Mouse (Mus musculus) bone marrow macrophage, adult 2 months (primary cell): ENCODE results near the gene Crp. TPM values are rescaled to one million over a fixed set of nuclear protein-coding genes. Genes with fewer than 3 reads are reported as not detected.

Source experiments
- H3K27ac ChIP-seq: 2 replicates; pipeline ENCODE4 v1.5.1; 2012; ENCODE audit warnings: low read depth, low read length; ENCODE audit not compliant: insufficient read depth
- H3K4me1 ChIP-seq: 2 replicates; pipeline ENCODE4 v1.6.1; 2012; ENCODE audit warnings: low read length; ENCODE audit not compliant: control insufficient read depth, insufficient read depth
- H3K4me3 ChIP-seq: 2 replicates; pipeline ENCODE4 v1.5.1; 2012; ENCODE audit warnings: mild to moderate bottlenecking, low read length, moderate library complexity; ENCODE audit not compliant: insufficient read depth
- CTCF ChIP-seq: IDR thresholded peaks from 2 replicates; pipeline ENCODE4 v1.5.1; 2012; ENCODE audit warnings: low read depth, mild to moderate bottlenecking, low read length, moderate library complexity
- POLR2A ChIP-seq: IDR thresholded peaks from 2 replicates; pipeline ENCODE4 v1.6.1; 2012; ENCODE audit warnings: mild to moderate bottlenecking, low read depth, low read length, borderline replicate concordance
- polyA plus RNA-seq: library from polyadenylated mRNA; stranded (reverse); fragments of >200 nt; gene quantifications from 2 replicates; pipeline ENCODE4 v1.2.4, GENCODE M21; 2012; ENCODE audit not compliant: missing spikeins, insufficient read depth, insufficient read length

The Crp gene
- polyA plus RNA-seq, 1 experiment, result not detected

- Histone ChIP-seq H3K4me3 (no peak overlapping the region), H3K27ac (no peak overlapping the region), H3K4me1 (no peaks in the 10 kb centered on the region)
- TF ChIP-seq CTCF (no peak), POLR2A (no peak)
Measured at GRCm38 (mm10) chr1:172847044-172847761, 149.3 kb downstream of the Crp start.

GRCm38 (mm10) chr1:172848171-172848570, 150.3 kb downstream of the Crp start:
- Histone ChIP-seq H3K4me3 (no peak overlapping the region), H3K4me1 (no peaks in the 10 kb centered on the region), H3K27ac (no peak overlapping the region)
- no peak for TF ChIP-seq POLR2A
- no peak for TF ChIP-seq CTCF

DNA sequence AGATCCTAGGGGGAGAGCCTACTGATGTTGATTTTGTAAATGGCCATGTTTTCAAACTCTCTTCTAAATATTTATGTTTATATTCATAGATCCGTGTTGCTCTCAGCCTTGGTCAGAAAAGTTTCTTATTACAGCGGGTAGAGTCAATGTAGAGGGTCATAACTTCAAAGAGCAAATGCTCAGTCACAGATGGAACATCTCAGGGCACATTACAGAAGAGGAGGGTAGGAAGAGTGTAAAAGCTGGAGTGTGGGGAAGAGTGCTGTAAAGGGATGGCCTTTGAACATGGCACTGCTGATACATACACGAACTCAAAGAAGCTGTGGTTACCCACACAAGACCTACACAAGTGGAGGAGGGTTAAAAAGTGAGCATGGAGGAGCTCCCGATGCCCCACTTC, 177.4 kb downstream of the Crp start:
- no peaks in the 10 kb centered on the region for H3K4me1 ChIP-seq
- TF ChIP-seq CTCF, result no peak
- TF ChIP-seq POLR2A, result no peak
- H3K4me3 ChIP-seq, result no peak overlapping the region
- H3K27ac ChIP-seq, result no peak overlapping the region

DNA sequence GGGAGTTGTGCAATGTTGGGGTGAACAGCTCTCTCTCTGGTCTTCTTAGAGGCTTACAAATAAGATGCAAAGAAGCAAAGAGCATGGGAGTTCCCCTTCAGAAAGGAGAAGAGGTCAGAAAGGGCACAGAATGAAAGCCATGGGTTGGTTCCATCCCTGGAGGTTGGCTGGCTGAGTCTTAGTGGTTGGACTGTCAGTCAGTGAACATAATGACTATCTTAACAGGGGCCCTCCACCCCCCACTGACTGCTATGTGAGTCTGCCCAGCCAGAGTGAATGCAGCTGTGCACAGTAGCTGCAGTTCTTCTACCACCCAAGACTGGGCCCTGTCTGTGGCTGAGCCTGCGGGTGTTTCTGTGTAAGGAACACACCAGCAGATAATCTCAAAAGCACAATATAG, 178.8 kb downstream of the Crp start:
- no peak overlapping the region for H3K27ac ChIP-seq
- no peak for TF ChIP-seq POLR2A
- no peak for TF ChIP-seq CTCF

More for the DNA sequence above, 178.8 kb downstream of the Crp start:
- no peak overlapping the region for H3K4me3 ChIP-seq
- no peaks in the 10 kb centered on the region for H3K4me1 ChIP-seq

Other genes with a start within 250 kb of the Crp start
- 90.6 and 98.9 TPM in 2 replicates for gene Slamf9, start 222.7 kb upstream of the Crp start, polyA plus RNA-seq
- gene Igsf9, start 216.3 kb upstream of the Crp start, polyA plus RNA-seq, result 6.3 and 7.6 TPM in 2 replicates
- gene Tagln2, start 198.0 kb upstream of the Crp start, polyA plus RNA-seq, result 316 and 321 TPM in 2 replicates
- 0.87 and 1.2 TPM in 2 replicates for gene Cfap45, start 177.3 kb upstream of the Crp start, polyA plus RNA-seq
- gene Vsig8, start 142.1 kb upstream of the Crp start, polyA plus RNA-seq, result not detected in 2 replicates
- 4.0 TPM in 2 replicates for gene Slamf8, start 107.5 kb upstream of the Crp start, polyA plus RNA-seq
- gene Fcrl6, start 95.5 kb upstream of the Crp start, polyA plus RNA-seq, result not detected in 2 replicates
- 9.4 and 11.2 TPM in 2 replicates for gene Dusp23, start 65.1 kb upstream of the Crp start, polyA plus RNA-seq
- gene Apcs, start 197.0 kb downstream of the Crp start, polyA plus RNA-seq, result not detected in 2 replicates